Mouse (Mus musculus): Measurements from ENCODE around the gene Gm8909. TPM values are rescaled to one million over a fixed set of nuclear protein-coding genes. Genes with fewer than 3 reads are reported as not detected.

The Gm8909 gene
- 0.84 TPM for polyA plus RNA-seq (2014; fragmentation: Illumina TruSeq; extraction: RNeasy Lipid Tissue Mini Kit (QIAGEN cat#74804); ENCODE audit: insufficient read depth, low read depth, low replicate concordance)

GRCm38 (mm10) chr17:36168039-36168652 lies at the start of gene Gm8909:
TSS of gene Gm8909 (minus strand) at chr17:36168537.

GRCm38 (mm10) chr17:36190169-36190507 lies 21.8 kb upstream of the Gm8909 start, which contains the start of gene H2-T3:
TSS of gene H2-T3 (minus strand) at chr17:36190287.

GRCm38 (mm10) chr17:36128968-36129817 lies 39.1 kb downstream of the Gm8909 start, which contains the start of gene Gm7030:
TSS of gene Gm7030 (minus strand) at chr17:36129425.

GRCm38 (mm10) chr17:36121352-36122020 lies 46.9 kb downstream of the Gm8909 start, which contains the start of gene Gm19684:
TSS of gene Gm19684 (plus strand) at chr17:36121678.

Other genes with a start within 250 kb of the Gm8909 start
- gene Abcf1, start 198.8 kb downstream of the Gm8909 start, polyA plus RNA-seq (2014; fragmentation: Illumina TruSeq; extraction: RNeasy Lipid Tissue Mini Kit (QIAGEN cat#74804); ENCODE audit: insufficient read depth, low read depth, low replicate concordance), result 33.7 TPM
- 39.1 TPM for gene Gnl1, start 188.7 kb downstream of the Gm8909 start, polyA plus RNA-seq (2014; fragmentation: Illumina TruSeq; extraction: RNeasy Lipid Tissue Mini Kit (QIAGEN cat#74804); ENCODE audit: insufficient read depth, low read depth, low replicate concordance)
- gene Prr3, start 188.3 kb downstream of the Gm8909 start, polyA plus RNA-seq (2014; fragmentation: Illumina TruSeq; extraction: RNeasy Lipid Tissue Mini Kit (QIAGEN cat#74804); ENCODE audit: insufficient read depth, low read depth, low replicate concordance), result 8.8 TPM
- 14.2 TPM for gene H2-T24, start 148.0 kb downstream of the Gm8909 start, polyA plus RNA-seq (2014; fragmentation: Illumina TruSeq; extraction: RNeasy Lipid Tissue Mini Kit (QIAGEN cat#74804); ENCODE audit: insufficient read depth, low read depth, low replicate concordance)
- 217 TPM for gene H2-T23, start 135.7 kb downstream of the Gm8909 start, polyA plus RNA-seq (2014; fragmentation: Illumina TruSeq; extraction: RNeasy Lipid Tissue Mini Kit (QIAGEN cat#74804); ENCODE audit: insufficient read depth, low read depth, low replicate concordance)
- 80.8 TPM for gene H2-T22, start 125.8 kb downstream of the Gm8909 start, polyA plus RNA-seq (2014; fragmentation: Illumina TruSeq; extraction: RNeasy Lipid Tissue Mini Kit (QIAGEN cat#74804); ENCODE audit: insufficient read depth, low read depth, low replicate concordance)
- not detected for gene Gm6034, start 125.6 kb downstream of the Gm8909 start, polyA plus RNA-seq (2014; fragmentation: Illumina TruSeq; extraction: RNeasy Lipid Tissue Mini Kit (QIAGEN cat#74804); ENCODE audit: insufficient read depth, low read depth, low replicate concordance)
- gene Gm11127, start 110.2 kb downstream of the Gm8909 start, polyA plus RNA-seq (2014; fragmentation: Illumina TruSeq; extraction: RNeasy Lipid Tissue Mini Kit (QIAGEN cat#74804); ENCODE audit: insufficient read depth, low read depth, low replicate concordance), result not detected
- not detected for gene Gm19684, start 46.9 kb downstream of the Gm8909 start, polyA plus RNA-seq (2014; fragmentation: Illumina TruSeq; extraction: RNeasy Lipid Tissue Mini Kit (QIAGEN cat#74804); ENCODE audit: insufficient read depth, low read depth, low replicate concordance)
- not detected for gene Gm7030, start 39.1 kb downstream of the Gm8909 start, polyA plus RNA-seq (2014; fragmentation: Illumina TruSeq; extraction: RNeasy Lipid Tissue Mini Kit (QIAGEN cat#74804); ENCODE audit: insufficient read depth, low read depth, low replicate concordance)
- not detected for gene H2-T3, start 21.8 kb upstream of the Gm8909 start, polyA plus RNA-seq (2014; fragmentation: Illumina TruSeq; extraction: RNeasy Lipid Tissue Mini Kit (QIAGEN cat#74804); ENCODE audit: insufficient read depth, low read depth, low replicate concordance)
- gene Rpp21, start 89.5 kb upstream of the Gm8909 start, polyA plus RNA-seq (2014; fragmentation: Illumina TruSeq; extraction: RNeasy Lipid Tissue Mini Kit (QIAGEN cat#74804); ENCODE audit: insufficient read depth, low read depth, low replicate concordance), result 52.5 TPM
- 9.4 TPM for gene Trim39, start 103.7 kb upstream of the Gm8909 start, polyA plus RNA-seq (2014; fragmentation: Illumina TruSeq; extraction: RNeasy Lipid Tissue Mini Kit (QIAGEN cat#74804); ENCODE audit: insufficient read depth, low read depth, low replicate concordance)
- not detected for gene H2-M10.2, start 118.0 kb upstream of the Gm8909 start, polyA plus RNA-seq (2014; fragmentation: Illumina TruSeq; extraction: RNeasy Lipid Tissue Mini Kit (QIAGEN cat#74804); ENCODE audit: insufficient read depth, low read depth, low replicate concordance)
- gene H2-M10.1, start 157.6 kb upstream of the Gm8909 start, polyA plus RNA-seq (2014; fragmentation: Illumina TruSeq; extraction: RNeasy Lipid Tissue Mini Kit (QIAGEN cat#74804); ENCODE audit: insufficient read depth, low read depth, low replicate concordance), result not detected
- gene H2-M10.3, start 199.9 kb upstream of the Gm8909 start, polyA plus RNA-seq (2014; fragmentation: Illumina TruSeq; extraction: RNeasy Lipid Tissue Mini Kit (QIAGEN cat#74804); ENCODE audit: insufficient read depth, low read depth, low replicate concordance), result not detected